15 mouse cellular contexts compared by ENCODE assay signal in genomic region chrX:20305941-20306340, GRCm38 (mm10).
"Had no signal": no experiment of that assay in that cellular context is flagged by ENCODE, and none has a peak within 500 bp of the region (broad histone marks: within the 10 kb centered on the region; RNA-seq: fewer than 3 reads in every experiment).

No protein-coding gene starts in this region.

- H3K9me3 ChIP-seq: kidney, embryonic 15.5 days; limb, embryonic 10.5 days; liver, embryonic 15.5 days; midbrain, embryonic 10.5 days; midbrain, embryonic 15.5 days; neural tube, embryonic 12.5 days; stomach, embryonic 15.5 days had no signal

- DNase-seq: kidney, postnatal 14 days; lung, adult 2 months; lung, postnatal 10 days; lung, postnatal 4 days; thymus, adult 2 months; thymus, postnatal 25 days had no signal

- H3K4me3 ChIP-seq: kidney, embryonic 15.5 days; left cerebral cortex, adult 2 months; limb, embryonic 10.5 days; liver, embryonic 15.5 days; midbrain, embryonic 10.5 days; midbrain, embryonic 15.5 days; neural tube, embryonic 12.5 days; stomach, embryonic 15.5 days had no signal

- ATAC-seq: midbrain, embryonic 15.5 days had no signal

- H3K4me1 ChIP-seq: kidney, embryonic 15.5 days; limb, embryonic 10.5 days; liver, embryonic 15.5 days; midbrain, embryonic 10.5 days; midbrain, embryonic 15.5 days; neural tube, embryonic 12.5 days; stomach, embryonic 15.5 days had no signal

- H3K27me3 ChIP-seq: kidney, embryonic 15.5 days; liver, embryonic 15.5 days; midbrain, embryonic 15.5 days; neural tube, embryonic 12.5 days; stomach, embryonic 15.5 days had no signal

- H3K27ac ChIP-seq: kidney, embryonic 15.5 days; left cerebral cortex, adult 2 months; limb, embryonic 10.5 days; liver, embryonic 15.5 days; midbrain, embryonic 10.5 days; midbrain, embryonic 15.5 days; neural tube, embryonic 12.5 days; stomach, embryonic 15.5 days had no signal

- H3K9ac ChIP-seq: kidney, embryonic 15.5 days; liver, embryonic 15.5 days; midbrain, embryonic 15.5 days; neural tube, embryonic 12.5 days; stomach, embryonic 15.5 days had no signal

- H3K4me2 ChIP-seq: kidney, embryonic 15.5 days; liver, embryonic 11.5 days; liver, embryonic 15.5 days; midbrain, embryonic 15.5 days; neural tube, embryonic 12.5 days; stomach, embryonic 15.5 days had no signal

- H3K36me3 ChIP-seq: kidney, embryonic 15.5 days; limb, embryonic 10.5 days; liver, embryonic 15.5 days; midbrain, embryonic 10.5 days; midbrain, embryonic 15.5 days; neural tube, embryonic 12.5 days; stomach, embryonic 15.5 days had no signal
